In the genomic region with DNA sequence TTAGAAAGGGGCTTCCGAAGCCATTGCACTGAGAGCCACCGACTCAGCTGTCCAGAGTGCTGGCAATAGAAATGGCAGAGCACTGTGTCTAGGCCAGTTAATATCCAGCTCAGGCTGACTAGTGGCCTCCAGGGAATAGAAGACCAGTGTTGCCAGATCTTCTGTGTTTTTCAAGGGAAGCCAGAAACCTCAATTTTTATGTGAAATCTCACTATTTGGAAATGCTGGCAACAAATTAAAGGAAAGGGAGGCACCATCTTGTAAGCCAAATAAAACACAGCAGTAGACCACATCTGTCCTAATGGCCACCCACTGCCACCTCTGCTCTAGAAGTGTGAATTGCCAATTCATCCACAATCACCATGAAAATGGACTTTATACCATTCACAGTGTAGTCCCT, we compare ENCODE assay signal across 24 mouse cellular contexts.
A peak's percentile ranks its signal among the peaks of the same experiment; 100 is the strongest.
DNase-seq lines count a peak whose midpoint lies in the region; ATAC-seq lines count a peak whose summit lies in the region.
"Had no signal": no experiment of that assay in that cellular context is flagged by ENCODE, and none has a peak within 500 bp of the region (broad histone marks: within the 10 kb centered on the region; RNA-seq: fewer than 3 reads in every experiment).

No protein-coding gene starts in this region.

- H3K4me2 ChIP-seq in forebrain, embryonic 14.5 days (ENCODE audit: low read length) = no peak overlapping the region
- H3K4me2 ChIP-seq in forebrain, embryonic 12.5 days = no peak overlapping the region
- H3K4me2 ChIP-seq: heart, embryonic 15.5 days; liver, embryonic 12.5 days; neural tube, embryonic 15.5 days had no signal

- 92% methylated on average over 2 of the region's 2 CpGs for WGBS in forebrain, embryonic 14.5 days
- WGBS in forebrain, embryonic 12.5 days = 81% methylated on average over 2 of the region's 2 CpGs

- peak; percentile 3 for DNase-seq in forebrain, embryonic 14.5 days (ENCODE audit: low spot score)
- peak; percentile 51 for DNase-seq in heart, adult 8-10 months (ENCODE audit: low spot score)
- DNase-seq in heart, postnatal 36 days = no peak
- peak; percentile 39 for DNase-seq in 3134 (ENCODE audit: extremely low read depth, insufficient read length, low spot score)
- DNase-seq in brain, adult 2 months (ENCODE audit: low read depth, low spot score) = peak; percentile 10
- no peak for DNase-seq in right cerebral cortex, adult 2 months (ENCODE audit: low spot score in 2 of 2)
- no peak for DNase-seq in left cerebral cortex, adult 8-10 months (ENCODE audit: low spot score in 2 of 2)
- DNase-seq: adrenal gland, postnatal 10 days; cerebellum, adult 9-10 months; kidney, postnatal 36 days; left cerebral cortex, postnatal 4 days; lung, adult 18-20 months; lung, postnatal 10 days had no signal

- no peaks in the 10 kb centered on the region for H3K9me3 ChIP-seq in forebrain, embryonic 14.5 days (replicated peaks; ENCODE audit: control insufficient read depth, low read length)
- H3K9me3 ChIP-seq in forebrain, embryonic 12.5 days = no peaks in the 10 kb centered on the region
- H3K9me3 ChIP-seq: heart, embryonic 15.5 days; liver, embryonic 12.5 days; neural tube, embryonic 15.5 days had no signal

- intact Hi-C loops in heart, postnatal 36 days (cut with DNase I) = no loop called here

- H3K36me3 ChIP-seq in forebrain, embryonic 14.5 days (ENCODE audit: control insufficient read depth, insufficient read depth, low read length) = peaks cover 11% of the 10 kb centered on the region; the same call in 1 of the 2 replicates
- H3K36me3 ChIP-seq in forebrain, embryonic 12.5 days (replicated peaks) = peaks cover 5% of the 10 kb centered on the region

- H3K27ac ChIP-seq in forebrain, embryonic 14.5 days (ENCODE audit: low read depth, low read length) = no peak overlapping the region
- H3K27ac ChIP-seq in forebrain, embryonic 12.5 days = no peak overlapping the region
- H3K27ac ChIP-seq: heart, adult 2 months; heart, embryonic 15.5 days; hindbrain, postnatal 0 days; liver, embryonic 12.5 days; midbrain, embryonic 10.5 days; neural tube, embryonic 15.5 days; stomach, postnatal 0 days had no signal

- H3K4me1 ChIP-seq in forebrain, embryonic 14.5 days (ENCODE audit: control insufficient read depth, insufficient read depth, low read length) = no peaks in the 10 kb centered on the region
- no peaks in the 10 kb centered on the region for H3K4me1 ChIP-seq in forebrain, embryonic 12.5 days
- H3K4me1 ChIP-seq: heart, embryonic 15.5 days; liver, embryonic 12.5 days; midbrain, embryonic 10.5 days; neural tube, embryonic 15.5 days had no signal

- no peaks in the 10 kb centered on the region for H3K27me3 ChIP-seq in forebrain, embryonic 14.5 days (replicated peaks; ENCODE audit: control insufficient read depth, insufficient read depth, low read length)
- H3K27me3 ChIP-seq in forebrain, embryonic 12.5 days = no peaks in the 10 kb centered on the region
- H3K27me3 ChIP-seq: heart, embryonic 15.5 days; liver, embryonic 12.5 days; neural tube, embryonic 15.5 days had no signal

- no peak overlapping the region for H3K9ac ChIP-seq in forebrain, embryonic 14.5 days (ENCODE audit: low read length)
- H3K9ac ChIP-seq in forebrain, embryonic 12.5 days = no peak overlapping the region
- H3K9ac ChIP-seq: heart, embryonic 15.5 days; liver, embryonic 12.5 days; neural tube, embryonic 15.5 days had no signal

- H3K4me3 ChIP-seq in forebrain, embryonic 14.5 days (ENCODE audit: low read depth, low read length) = no peak overlapping the region
- H3K4me3 ChIP-seq in forebrain, embryonic 12.5 days (replicated peaks) = no peak overlapping the region
- H3K4me3 ChIP-seq: heart, adult 2 months; heart, embryonic 15.5 days; liver, embryonic 12.5 days; midbrain, embryonic 10.5 days; neural tube, embryonic 15.5 days had no signal

- ATAC-seq in forebrain, embryonic 14.5 days = no peak
- ATAC-seq in forebrain, embryonic 12.5 days (ENCODE audit: low FRiP score) = no peak
- ATAC-seq: forebrain, embryonic 16.5 days; hindbrain, postnatal 0 days; intestine, embryonic 16.5 days; liver, embryonic 12.5 days; midbrain, embryonic 16.5 days had no signal

Comparison
In these comparisons a context has a peak if more than half of its experiments do, and no peak if none do; other contexts are left out.
1. DNase-seq: peak in forebrain, embryonic 14.5 days (single experiment), heart, adult 8-10 months (single experiment), 3134 (single experiment) and brain, adult 2 months (single experiment); none in heart, postnatal 36 days (0 of 2), right cerebral cortex, adult 2 months (0 of 2) and left cerebral cortex, adult 8-10 months (0 of 2).